Mouse (Mus musculus) 3T3-L1 (cell line): Measurements from ENCODE around the gene Gng7.

Source experiments
- DNase-seq: peaks from one replicate; pipeline ENCODE4 v3.0.0-alpha.2; 2015; ENCODE audit warnings: low read depth, low spot score

Gng7 gene

DNA sequence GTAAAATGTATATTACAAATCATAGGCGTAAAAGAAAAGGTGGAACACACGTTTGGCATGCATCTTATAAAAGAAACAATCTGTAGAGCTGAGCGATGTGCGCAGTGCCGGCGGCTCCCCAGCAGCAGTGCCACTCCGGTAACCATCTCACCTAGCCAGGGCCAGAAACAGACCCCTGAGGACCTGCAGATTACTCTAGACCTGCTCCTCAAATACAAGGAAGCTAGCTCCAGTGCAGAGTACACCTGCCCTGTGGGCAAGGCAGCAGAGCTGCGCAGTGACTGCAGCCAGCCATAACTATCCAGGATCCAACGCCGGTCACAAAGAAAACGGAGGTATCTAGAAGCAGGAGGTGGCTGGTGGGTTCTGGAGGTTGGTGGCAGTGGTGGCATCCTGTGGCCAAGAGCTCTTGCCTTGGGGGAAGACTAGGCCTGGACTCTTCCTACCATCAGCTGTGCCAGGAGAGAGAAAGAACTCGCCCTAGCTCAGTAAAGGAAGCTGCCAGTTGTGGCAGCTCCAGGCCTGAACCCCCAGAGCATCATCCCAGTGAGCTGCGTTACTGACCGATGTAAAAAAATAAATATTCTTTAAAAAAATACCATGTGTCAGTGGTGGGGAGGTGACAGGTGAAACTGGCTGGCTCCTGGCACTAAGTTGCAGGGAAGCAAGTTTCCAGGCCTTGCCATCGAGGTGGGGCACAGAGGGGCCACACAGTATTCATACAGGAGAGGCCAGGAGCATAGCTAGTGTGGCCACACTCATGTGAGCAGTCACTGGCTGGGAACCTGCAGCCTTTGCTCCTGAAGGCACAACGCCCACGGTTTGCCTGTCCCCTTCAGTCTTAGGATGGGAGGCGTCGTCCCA, 113.1 kb downstream of the Gng7 start:
- DNase-seq: no peak

DNA sequence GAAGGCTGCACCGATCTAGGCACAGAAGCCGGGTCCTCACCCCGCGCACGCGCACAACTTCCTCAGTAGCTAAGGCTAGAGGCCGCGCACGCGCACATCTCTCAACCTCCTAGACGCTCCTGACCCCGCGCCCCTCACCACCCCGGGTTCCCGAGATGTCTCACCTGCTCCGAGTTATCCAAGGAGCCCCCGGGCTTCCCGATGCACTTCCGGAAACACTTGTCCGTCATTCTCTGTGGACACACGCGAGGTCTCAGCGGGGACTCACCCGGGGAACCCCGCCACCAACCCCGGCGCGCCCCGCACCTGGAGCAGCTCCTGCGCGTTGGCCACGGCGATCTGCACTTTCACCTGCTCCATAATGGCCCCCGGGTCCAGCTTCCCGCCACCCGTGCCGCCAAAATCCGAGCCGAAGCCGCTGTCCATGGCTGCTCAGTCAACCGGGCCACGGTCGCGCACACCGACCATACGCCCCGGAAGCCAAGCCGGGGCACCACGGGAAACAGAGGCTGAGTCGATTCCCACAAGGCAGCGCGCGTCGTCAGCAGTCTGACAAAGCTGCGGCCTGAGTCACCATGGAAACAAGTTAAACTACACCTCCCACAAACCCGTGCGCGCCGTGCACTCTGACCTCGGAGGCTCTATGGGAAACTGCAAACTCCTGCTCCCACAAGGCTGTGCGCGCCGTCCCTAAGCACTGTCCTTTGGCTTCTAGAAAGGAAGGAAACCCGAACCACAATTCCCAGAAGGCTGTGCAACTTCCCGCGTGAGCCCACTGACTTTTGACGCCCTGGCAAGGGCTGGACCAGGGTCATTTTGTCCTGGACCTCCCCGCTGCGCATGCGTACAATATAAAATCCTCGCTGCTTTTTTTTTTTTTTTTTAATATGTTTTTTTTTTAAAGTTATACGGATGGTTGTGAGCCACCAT, 114.2 kb downstream of the Gng7 start, which contains the start of gene Timm13:
Gene Timm13 (minus strand): TSS at position 652 of the 930 bp plus-strand sequence.
- peak; percentile 100 for DNase-seq

DNA sequence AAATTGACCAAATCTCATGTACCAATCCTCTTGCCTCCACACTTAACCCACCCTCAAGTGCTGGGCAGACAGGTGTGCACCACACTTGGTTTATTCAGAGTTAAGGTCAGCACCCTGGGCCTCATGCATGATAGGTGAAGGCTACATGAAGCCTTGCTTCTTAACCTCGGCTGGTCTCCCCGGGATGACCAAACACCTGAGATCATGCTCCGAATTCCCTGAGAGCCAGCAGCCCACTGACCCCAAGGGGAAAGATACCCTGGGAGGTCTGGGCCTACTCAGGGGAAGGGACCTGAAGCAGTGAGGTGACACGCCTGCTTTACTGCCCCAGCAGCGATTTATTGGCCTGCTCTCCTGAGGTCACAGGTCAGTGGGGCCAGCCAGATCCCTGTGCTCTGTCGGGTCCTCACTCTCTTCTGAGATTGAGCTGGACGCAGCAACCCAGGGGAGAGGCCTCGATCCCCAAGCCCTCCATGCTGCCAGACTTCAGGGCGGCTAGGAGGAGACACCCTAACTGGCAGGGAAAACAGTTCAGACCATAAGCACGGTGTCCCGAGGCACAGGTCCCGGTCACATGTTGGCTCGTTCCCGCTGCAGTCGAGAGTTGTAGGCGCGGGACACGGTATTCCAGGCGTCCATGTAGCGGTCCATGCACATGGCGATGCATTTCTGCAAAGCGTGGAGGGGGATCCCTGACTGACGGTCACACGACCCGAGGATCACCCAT, 115.0 kb downstream of the Gng7 start:
- DNase-seq: no peak

DNA sequence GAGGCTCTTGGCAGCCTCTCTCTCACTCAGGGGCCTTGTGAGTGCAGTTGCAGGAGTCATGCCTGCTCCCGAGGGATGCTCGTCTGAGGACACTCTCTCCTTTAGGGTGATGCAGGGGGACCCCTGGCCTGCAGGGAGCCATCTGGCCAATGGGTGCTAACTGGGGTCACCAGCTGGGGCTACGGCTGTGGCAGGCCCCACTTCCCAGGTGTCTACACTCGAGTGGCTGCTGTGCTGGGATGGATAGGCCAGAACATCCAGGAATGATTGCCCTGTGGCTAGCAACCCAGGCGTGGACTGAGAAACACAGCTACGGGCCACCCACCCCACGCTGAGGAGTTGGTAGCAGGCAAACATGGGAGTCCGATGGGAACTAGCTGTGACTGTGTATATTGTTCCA, 115.7 kb downstream of the Gng7 start:
- DNase-seq: no peak
